Mouse (Mus musculus) spleen, adult 2 months (tissue): Measurements from ENCODE around the gene Slc12a5.

Source experiments
- CTCF ChIP-seq: fragments of 200-500 bp; IDR thresholded peaks from 2 replicates; pipeline ENCODE4 v1.5.1; 2011; ENCODE audit warnings: mild to moderate bottlenecking, inconsistent platforms; ENCODE audit not compliant: insufficient read depth, insufficient read length, insufficient replicate concordance; ENCODE audit errors: extremely low read depth
- POLR2A ChIP-seq: fragments of 200-500 bp; IDR thresholded peaks from 2 replicates; pipeline ENCODE4 v1.6.1; 2011; ENCODE audit warnings: low read depth, low read length, inconsistent platforms

DNA sequence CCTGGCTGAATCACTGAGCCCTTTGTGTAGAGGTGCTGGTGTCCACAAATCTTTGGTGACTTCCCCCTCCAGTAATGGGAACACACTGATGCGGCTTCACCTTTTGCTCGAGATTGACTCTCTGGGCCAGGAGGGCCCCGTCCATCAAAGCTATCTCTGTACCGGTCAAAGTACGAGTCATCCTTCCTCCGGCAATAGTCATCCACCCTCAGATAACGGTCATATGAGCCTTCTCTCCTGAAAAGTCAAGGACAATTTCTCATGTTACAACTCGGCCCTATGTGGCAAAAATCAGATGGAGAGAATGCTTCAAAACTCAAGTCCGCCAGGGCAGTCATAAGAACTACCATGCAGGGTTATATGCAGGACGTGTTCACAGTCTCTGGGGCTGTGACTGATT is 49.7 kb downstream of the Slc12a5 start:
- TF ChIP-seq CTCF: no peak
- no peak for TF ChIP-seq POLR2A
